Mouse (Mus musculus) CD4-positive naive resting alpha-beta T cell, adult 76 days (primary cell): ENCODE measurements around the gene Olfr1100. TPM values are rescaled to one million over a fixed set of nuclear protein-coding genes. Genes with fewer than 3 reads are reported as not detected.

Experiments
- total RNA-seq: library from RNA; stranded (reverse); gene quantifications from one replicate; pipeline ENCODE4 v1.2.4, GENCODE M21; 2023

Gene Olfr1100
- total RNA-seq: not detected

DNA sequence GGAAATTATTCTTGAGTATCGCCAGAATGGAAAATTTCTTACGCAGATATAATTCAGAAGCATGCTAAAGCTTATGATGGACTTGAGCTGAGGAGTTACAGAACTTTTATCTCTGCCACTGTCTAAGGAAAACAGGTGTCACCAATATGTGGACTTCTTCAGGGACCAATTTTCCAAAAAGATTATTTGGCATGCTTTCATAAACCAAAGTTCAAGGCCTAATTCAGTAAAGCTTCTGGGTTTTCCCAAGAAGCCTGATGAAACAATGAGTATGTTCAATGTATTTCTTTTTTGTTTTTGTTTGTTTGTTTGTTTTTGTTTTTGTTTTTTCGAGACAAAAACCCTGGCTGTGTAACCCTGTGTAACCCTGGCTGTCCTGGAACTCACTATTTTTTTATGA is at the start of gene Olfr1100:
Olfr1100 (minus strand) TSS at position 101 of the 400 bp plus-strand sequence.

GRCm38 (mm10) chr2:87026980-87027379 is 47.2 kb upstream of the Olfr1100 start, which contains the start of gene Olfr1104:
Olfr1104 (minus strand) TSS chr2:87027080.

GRCm38 (mm10) chr2:86998098-86998497 is 18.3 kb upstream of the Olfr1100 start, which contains the start of gene Olfr1102:
Olfr1102 (plus strand) TSS chr2:86998398.

DNA sequence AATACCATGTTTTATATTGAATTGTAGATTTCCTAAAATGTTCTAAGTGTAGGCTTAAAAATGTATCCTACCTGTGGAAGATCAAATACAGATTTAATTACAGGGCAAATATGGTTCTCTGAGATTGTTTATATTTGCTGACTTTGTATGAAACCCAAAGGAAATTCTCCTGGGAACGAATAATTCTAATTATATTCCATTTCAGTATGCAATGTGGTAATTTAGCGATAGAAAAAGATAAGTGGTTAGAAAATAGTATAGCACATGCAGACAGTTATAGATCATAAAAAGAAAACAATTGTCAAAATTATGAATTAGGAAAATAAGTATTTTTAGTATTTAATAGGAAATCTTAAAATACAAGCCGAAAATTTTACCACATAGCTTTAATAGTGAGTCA is 11.4 kb upstream of the Olfr1100 start, which contains the start of gene Olfr1101:
Olfr1101 (minus strand) TSS at position 101 of the 400 bp plus-strand sequence.

DNA sequence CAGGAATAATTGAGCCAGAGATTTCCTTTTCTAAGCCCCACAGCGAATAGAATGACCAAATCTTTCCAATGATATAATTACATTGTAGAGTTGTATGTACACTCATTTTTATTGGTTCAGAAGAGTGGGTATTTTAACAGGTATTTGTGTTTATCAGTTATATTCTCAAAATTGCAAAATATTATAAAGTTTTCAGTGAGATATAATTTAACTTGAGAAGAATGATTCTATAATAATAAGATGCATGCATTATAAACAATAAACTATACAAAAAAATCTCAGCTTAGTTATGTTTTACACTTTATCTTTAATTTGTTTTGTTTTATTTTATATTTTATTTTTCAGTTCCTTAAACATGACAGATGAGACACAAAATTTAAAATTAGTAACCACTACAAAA is 19.2 kb downstream of the Olfr1100 start, which contains the start of gene Olfr1099:
Olfr1099 (minus strand) TSS at position 101 of the 400 bp plus-strand sequence.

Other genes with a start within 250 kb of the Olfr1100 start
- not detected for gene Olfr1089, start 246.3 kb downstream of the Olfr1100 start, total RNA-seq
- not detected for gene Olfr1090, start 221.0 kb downstream of the Olfr1100 start, total RNA-seq
- gene Olfr1093, start 197.5 kb downstream of the Olfr1100 start, total RNA-seq: not detected
- gene Olfr141, start 169.9 kb downstream of the Olfr1100 start, total RNA-seq: not detected
- gene Olfr1094, start 155.3 kb downstream of the Olfr1100 start, total RNA-seq: not detected
- not detected for gene Olfr1095, start 128.3 kb downstream of the Olfr1100 start, total RNA-seq
- not detected for gene Gm13723, start 105.2 kb downstream of the Olfr1100 start, total RNA-seq
- not detected for gene Olfr1097, start 87.7 kb downstream of the Olfr1100 start, total RNA-seq
- not detected for gene Olfr1098, start 55.4 kb downstream of the Olfr1100 start, total RNA-seq
- not detected for gene Olfr1099, start 19.3 kb downstream of the Olfr1100 start, total RNA-seq
- gene Olfr1101, start 11.3 kb upstream of the Olfr1100 start, total RNA-seq: not detected
- gene Olfr1102, start 18.4 kb upstream of the Olfr1100 start, total RNA-seq: not detected
- gene Olfr1104, start 47.1 kb upstream of the Olfr1100 start, total RNA-seq: not detected
- gene Olfr1105, start 56.6 kb upstream of the Olfr1100 start, total RNA-seq: not detected
- gene Olfr1106, start 72.3 kb upstream of the Olfr1100 start, total RNA-seq: not detected
- gene Olfr1107, start 95.9 kb upstream of the Olfr1100 start, total RNA-seq: not detected
- not detected for gene Olfr1109, start 116.1 kb upstream of the Olfr1100 start, total RNA-seq
- gene Olfr259, start 134.6 kb upstream of the Olfr1100 start, total RNA-seq: not detected
- not detected for gene Olfr1110, start 160.3 kb upstream of the Olfr1100 start, total RNA-seq
- not detected for gene Olfr1111, start 172.7 kb upstream of the Olfr1100 start, total RNA-seq
- gene Olfr1112, start 207.8 kb upstream of the Olfr1100 start, total RNA-seq: not detected
- not detected for gene Olfr1113, start 229.0 kb upstream of the Olfr1100 start, total RNA-seq